Mouse (Mus musculus): ENCODE data around the gene Ksr2.

- TF ChIP-seq ETS1 (IDR thresholded peaks at IDR 0.05; ENCODE audit: low read depth, low read length) (no peak), KAT2A (conservative IDR thresholded peaks at IDR 0.05; ENCODE audit: low read depth, low read length) (no peak), CTCF (IDR thresholded peaks at IDR 0.05 in 2 of 3, conservative IDR thresholded peaks at IDR 0.05 in 1 of 3; ENCODE audit: control insufficient read depth in 1 of 3, insufficient read depth in 1 of 3, low read depth in 2 of 3, low read length in 3 of 3, poor library complexity in 1 of 3, severe bottlenecking in 1 of 3) (no peak), EP300 (IDR thresholded peaks at IDR 0.05; ENCODE audit: low read depth in 1 of 2, low read length in 2 of 2) (no peak), RAD21 (IDR thresholded peaks at IDR 0.05; ENCODE audit: low read depth, low read length) (no peak), TAL1 (IDR thresholded peaks at IDR 0.05; ENCODE audit: low read length) (no peak), GATA1 (IDR thresholded peaks at IDR 0.05; ENCODE audit: low read depth, low read length) (no peak), POLR2A (IDR thresholded peaks at IDR 0.05; ENCODE audit: control insufficient read depth in 1 of 2, insufficient read depth in 1 of 2, low read depth in 1 of 2, low read length in 2 of 2, poor library complexity in 1 of 2) (no peak), USF1 (IDR thresholded peaks at IDR 0.05; ENCODE audit: low read depth, low read length) (no peak), JUND (IDR thresholded peaks at IDR 0.05; ENCODE audit: low read depth, low read length) (no peak), ZKSCAN1 (IDR thresholded peaks at IDR 0.05; ENCODE audit: low read depth, low read length) (no peak)
Observed at GRCm38 (mm10) chr5:117709306-117709705, 295.5 kb downstream of the Ksr2 start.
